Mouse (Mus musculus) lung, postnatal 0 days (tissue): ENCODE measurements around the gene Kdm6a. TPM values are rescaled to one million over a fixed set of nuclear protein-coding genes. Genes with fewer than 3 reads are reported as not detected.

Source experiments
- ATAC-seq: fragments of 200-750 bp; cut with Nextera tagmentation; 2 replicates; pipeline ENCODE4 v1.8.0; 2017; ENCODE audit warnings: moderate library complexity
- DNase-seq: peaks from one replicate; pipeline ENCODE4 v3.0.0-alpha.2; 2016; ENCODE audit warnings: low spot score
- H3K27ac ChIP-seq: fragments of 300-500 bp; sonication (generic); 2 replicates; pipeline ENCODE4 v1.5.1; 2014; ENCODE audit warnings: antibody characterized with exemption, mild to moderate bottlenecking, low read length, mixed read lengths
- H3K27me3 ChIP-seq: fragments of 300-500 bp; sonication (generic); replicated peaks from 2 replicates; pipeline ENCODE4 v1.6.1; 2014; ENCODE audit warnings: low read length, mixed read lengths; ENCODE audit not compliant: insufficient read depth
- H3K36me3 ChIP-seq: fragments of 300-500 bp; sonication (generic); 2 replicates; pipeline ENCODE4 v1.6.1; 2014; ENCODE audit warnings: low read length, mixed read lengths; ENCODE audit not compliant: insufficient read depth
- H3K4me1 ChIP-seq: fragments of 300-500 bp; sonication (generic); 2 replicates; pipeline ENCODE4 v1.6.1; 2014; ENCODE audit warnings: antibody characterized with exemption, low read depth, low read length, mixed read lengths; ENCODE audit not compliant: insufficient read depth
- H3K4me2 ChIP-seq: fragments of 300-500 bp; sonication (generic); replicated peaks from 2 replicates; pipeline ENCODE4 v1.6.1; 2014; ENCODE audit warnings: low read depth, mild to moderate bottlenecking, low read length, moderate library complexity, mixed read lengths
- H3K4me3 ChIP-seq: fragments of 300-500 bp; sonication (generic); 2 replicates; pipeline ENCODE4 v1.5.1; 2014; ENCODE audit warnings: low read depth, low read length
- H3K9ac ChIP-seq: fragments of 300-500 bp; sonication (generic); replicated peaks from 2 replicates; pipeline ENCODE4 v1.6.1; 2014; ENCODE audit warnings: low read depth, mild to moderate bottlenecking
- H3K9me3 ChIP-seq: fragments of 300-500 bp; sonication (generic); 2 replicates; pipeline ENCODE4 v1.6.1; 2016; ENCODE audit warnings: low read length, mixed read lengths
- CTCF ChIP-seq: IDR thresholded peaks from 2 replicates; pipeline ENCODE4 v1.5.1; 2016; ENCODE audit warnings: antibody characterized with exemption, mild to moderate bottlenecking
- EP300 ChIP-seq: IDR thresholded peaks from 2 replicates; pipeline ENCODE4 v1.6.1; 2016; ENCODE audit warnings: antibody characterized with exemption, mild to moderate bottlenecking, control low read depth
- WGBS: fragments of 180-500 bp; shearing (Covaris S2); extraction: QIAGEN DNeasy Blood & Tissue Kit; methylation state at CpG from one replicate; pipeline ENCODE4 v1.1.7; 2014; 5-methylcytosine and 5-hydroxymethylcytosine counted together
- polyA plus RNA-seq: library from polyadenylated mRNA; unstranded; fragments of >200 nt; fragmentation: Nextera tagmentation; extraction: Ambion mirVana; gene quantifications from 2 replicates; pipeline ENCODE4 v1.2.1, GENCODE M21; 2015

The Kdm6a gene
- polyA plus RNA-seq, 1 experiment from 2014 or later = 17.4 TPM

DNA sequence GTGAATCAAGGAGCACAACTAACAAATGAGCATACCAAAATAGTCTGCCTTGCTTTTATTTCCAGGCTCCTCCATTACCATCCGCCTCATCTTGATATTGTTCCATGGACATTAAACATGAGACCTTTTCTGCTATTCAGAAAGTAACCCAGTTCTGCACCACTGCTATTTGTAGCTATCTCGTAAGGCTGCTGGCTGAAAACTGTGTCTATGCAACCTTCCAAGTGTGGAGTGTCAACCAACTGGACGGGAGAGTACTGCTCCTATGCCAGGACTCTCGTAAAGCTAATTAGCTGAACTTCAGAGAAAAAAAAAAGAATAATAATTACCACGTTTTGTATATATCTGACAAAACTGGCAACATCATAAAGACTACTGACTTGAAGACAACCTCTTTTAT, 116.2 kb downstream of the Kdm6a start:
- no peak overlapping the region for H3K4me2 ChIP-seq
- H3K9ac ChIP-seq = no peak overlapping the region
- H3K36me3 ChIP-seq = no peaks in the 10 kb centered on the region
- no peak overlapping the region for H3K4me3 ChIP-seq
- no peaks in the 10 kb centered on the region for H3K4me1 ChIP-seq
- DNase-seq (no peak), ATAC-seq (no peak)
- no peaks in the 10 kb centered on the region for H3K27me3 ChIP-seq
- 79% methylated on average over 5 of the region's 5 CpGs for WGBS
- no peak overlapping the region for H3K27ac ChIP-seq
- TF ChIP-seq EP300 = no peak
- TF ChIP-seq CTCF = no peak
- H3K9me3 ChIP-seq = no peaks in the 10 kb centered on the region

DNA sequence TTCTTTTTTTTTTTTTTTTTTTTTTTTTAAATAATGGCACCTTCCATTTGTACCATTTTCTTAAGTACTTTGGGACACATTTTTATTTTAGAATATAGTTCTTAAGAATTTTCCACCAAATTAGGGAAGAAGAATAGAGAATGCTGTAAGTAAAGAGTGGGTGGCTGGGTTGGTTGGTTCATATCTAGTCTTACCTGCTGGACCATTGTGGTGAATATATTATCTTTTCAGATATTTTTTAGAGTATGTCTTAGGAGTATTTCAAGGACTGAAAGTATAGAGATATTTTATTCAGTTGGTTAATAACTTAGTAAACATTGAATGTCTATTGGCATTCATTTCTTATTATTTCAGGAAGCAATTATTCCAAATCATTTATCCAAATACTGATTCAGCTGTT, 117.8 kb downstream of the Kdm6a start:
- no peaks in the 10 kb centered on the region for H3K36me3 ChIP-seq
- H3K9ac ChIP-seq = no peak overlapping the region

More for the DNA sequence above, 117.8 kb downstream of the Kdm6a start:
- Histone ChIP-seq H3K4me1 (no peaks in the 10 kb centered on the region), H3K27ac (no peak overlapping the region), H3K9me3 (no peaks in the 10 kb centered on the region), H3K4me3 (no peak overlapping the region), H3K27me3 (no peaks in the 10 kb centered on the region), H3K4me2 (no peak overlapping the region)
- TF ChIP-seq EP300 = no peak
- no peak for TF ChIP-seq CTCF
- DNase-seq = no peak
- ATAC-seq = no peak

Other genes with a start within 250 kb of the Kdm6a start
- not detected in 2 replicates for gene Dusp21, start 16.7 kb upstream of the Kdm6a start, polyA plus RNA-seq